Mouse (Mus musculus) urinary bladder, postnatal 25 days (tissue): ENCODE data around the gene Gbe1.
A peak's percentile ranks its signal among the peaks of the same experiment; 100 is the strongest.

Source experiments
- DNase-seq: peaks from one replicate; pipeline ENCODE4 v3.0.0; 2022; ENCODE audit warnings: low spot score

Gene Gbe1

DNA sequence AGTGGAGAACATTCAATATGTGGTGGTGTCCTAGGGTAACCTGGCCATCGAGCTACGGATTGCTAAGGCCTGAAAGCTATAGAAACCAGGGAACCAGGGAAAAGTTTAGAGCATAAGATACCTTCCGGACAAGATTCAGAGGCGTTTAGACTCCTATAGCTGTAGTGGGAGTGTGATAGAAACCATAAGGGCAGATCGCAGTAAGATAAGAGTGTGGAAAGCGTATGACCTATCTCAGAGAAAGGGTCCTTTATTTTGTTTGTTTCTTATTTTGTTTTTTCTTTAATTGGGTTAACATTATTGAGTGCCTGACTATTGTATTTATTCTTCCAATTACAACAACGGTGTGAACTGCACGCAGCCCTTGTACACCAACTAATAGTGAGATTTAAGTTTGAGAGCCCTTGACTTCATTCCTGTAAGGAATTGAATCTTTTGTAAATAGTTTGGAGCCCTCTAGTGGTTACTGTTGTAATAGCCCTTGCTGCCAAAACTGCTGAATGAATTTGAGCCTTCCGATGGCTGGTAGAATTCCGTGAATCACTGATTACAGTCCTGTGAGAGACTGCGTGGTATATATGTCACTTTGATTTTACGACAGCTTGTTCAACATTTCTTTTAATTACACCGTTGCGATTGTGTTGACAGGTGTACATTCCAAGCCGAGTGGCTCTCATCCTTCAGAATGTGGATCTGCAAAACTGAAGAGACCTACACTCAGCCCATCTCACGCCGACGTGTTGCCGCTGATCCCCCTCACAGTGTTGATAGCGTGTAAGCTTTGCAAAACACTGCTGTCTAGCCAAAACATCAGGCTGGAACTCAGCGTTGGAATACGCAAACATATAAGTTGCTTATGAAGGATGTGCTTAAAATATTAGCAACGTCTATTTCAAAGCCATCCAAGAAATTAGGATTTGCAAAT, 254.9 kb downstream of the Gbe1 start:
- DNase-seq: peak; percentile 13

GRCm38 (mm10) chr16:70585964-70586363, 272.2 kb downstream of the Gbe1 start:
- DNase-seq: no peak

DNA sequence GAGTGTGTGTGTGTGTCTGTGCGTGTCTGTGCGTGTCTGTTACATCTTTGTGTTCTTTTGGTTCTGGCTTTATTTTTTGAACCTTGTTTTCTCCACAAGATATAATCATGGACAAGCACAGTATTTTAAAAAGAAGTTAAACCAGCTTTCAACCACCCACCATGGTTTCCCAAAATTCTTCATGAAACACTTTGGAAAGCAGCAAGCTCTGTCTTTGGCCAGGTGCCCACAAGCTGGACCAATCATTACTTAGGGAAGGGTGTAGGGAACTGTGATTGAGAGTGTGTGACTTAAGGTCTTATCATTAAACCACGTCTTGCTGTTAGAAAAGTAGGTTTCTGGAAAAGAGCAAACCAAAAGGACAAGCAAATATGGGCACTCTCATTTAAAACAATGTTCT, 288.6 kb downstream of the Gbe1 start:
- DNase-seq: no peak

GRCm38 (mm10) chr16:70608358-70608757, 294.6 kb downstream of the Gbe1 start:
- no peak for DNase-seq

DNA sequence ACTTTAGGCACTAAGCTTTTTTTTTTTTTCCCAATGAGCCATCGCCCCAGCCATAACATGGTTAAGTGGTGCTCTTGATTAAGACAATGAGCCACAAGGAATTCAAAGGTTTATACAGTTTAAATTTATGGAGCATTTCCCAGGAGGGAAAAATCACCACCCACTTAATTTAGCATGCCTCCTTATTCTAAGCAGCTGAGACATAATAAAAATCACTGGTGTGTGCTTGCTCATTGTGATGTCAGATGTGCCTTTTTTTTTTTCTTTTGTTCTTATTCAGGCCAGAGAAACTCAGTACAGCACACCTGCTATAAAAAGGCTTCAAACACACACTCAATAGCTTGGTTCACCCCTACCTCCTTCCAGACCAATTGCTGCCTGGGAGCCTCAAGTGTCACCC, 303.9 kb downstream of the Gbe1 start:
- DNase-seq: no peak

DNA sequence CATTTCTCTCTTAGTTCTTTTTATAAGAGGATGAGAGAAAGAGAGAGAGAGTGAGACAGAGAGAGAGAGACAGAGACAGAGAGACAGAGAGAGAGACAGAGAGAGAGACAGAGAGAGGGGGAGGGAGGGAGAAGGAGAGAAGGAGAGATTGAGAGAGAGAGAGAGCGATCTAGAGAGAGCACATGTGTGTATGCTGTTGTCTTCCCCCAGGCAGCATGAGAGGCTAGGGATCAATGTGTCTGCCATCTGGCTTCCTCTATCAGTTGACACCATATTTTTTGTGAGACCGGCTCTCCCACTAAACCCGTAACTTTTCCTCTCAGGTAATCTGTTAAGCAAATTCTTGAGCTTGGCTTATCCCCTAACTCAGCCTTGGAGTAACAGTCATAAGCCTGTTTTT, 304.4 kb downstream of the Gbe1 start:
- no peak for DNase-seq
